Mouse (Mus musculus) CH12.LX (cell line): Measurements from ENCODE around the gene Pdyn.

Source experiments
- CHD1 ChIP-seq: IDR thresholded peaks from 2 replicates; pipeline ENCODE4 v1.6.1; 2012; ENCODE audit warnings: low read depth, low read length, improper control_type of control experiment, inconsistent platforms
- CTCF ChIP-seq, 2 experiments: IDR thresholded peaks in 1 of 2; conservative IDR thresholded peaks in 1 of 2; 2 replicates each; pipeline ENCODE4 v1.5.1; 2011 to 2012; ENCODE audit warnings: low read depth in 2 of 2, low read length in 2 of 2, improper control_type of control experiment in 1 of 2, inconsistent platforms in 1 of 2, mild to moderate bottlenecking in 1 of 2, moderate library complexity in 1 of 2
- EP300 ChIP-seq: IDR thresholded peaks from 2 replicates; pipeline ENCODE4 v1.6.1; 2011; ENCODE audit warnings: low read length, improper control_type of control experiment
- ETS1 ChIP-seq: conservative IDR thresholded peaks from 2 replicates; pipeline ENCODE4 v1.6.1; 2012; ENCODE audit warnings: low read depth, mild to moderate bottlenecking, inconsistent platforms, low read length, improper control_type of control experiment, moderate library complexity
- HCFC1 ChIP-seq: IDR thresholded peaks from 2 replicates; pipeline ENCODE4 v1.6.1; 2012; ENCODE audit warnings: low read depth, mild to moderate bottlenecking, inconsistent platforms, low read length, improper control_type of control experiment
- MAFK ChIP-seq: IDR thresholded peaks from 2 replicates; pipeline ENCODE4 v1.6.1; 2011; ENCODE audit warnings: low read length, improper control_type of control experiment; ENCODE audit not compliant: insufficient replicate concordance
- PAX5 ChIP-seq: IDR thresholded peaks from 2 replicates; pipeline ENCODE4 v1.6.1; 2012; ENCODE audit warnings: low read length, inconsistent platforms, mixed read lengths
- POLR2A ChIP-seq: IDR thresholded peaks from 2 replicates; pipeline ENCODE4 v1.6.1; 2011; ENCODE audit warnings: low read depth, mild to moderate bottlenecking, improper control_type of control experiment, low read length
- RAD21 ChIP-seq: IDR thresholded peaks from 2 replicates; pipeline ENCODE4 v1.6.1; 2011; ENCODE audit warnings: low read depth, mild to moderate bottlenecking, low read length, improper control_type of control experiment, moderate library complexity
- RCOR1 ChIP-seq: conservative IDR thresholded peaks from 2 replicates; pipeline ENCODE4 v1.6.1; 2012; ENCODE audit warnings: low read depth, mild to moderate bottlenecking, inconsistent platforms, low read length, improper control_type of control experiment
- SIN3A ChIP-seq: IDR thresholded peaks from 2 replicates; pipeline ENCODE4 v1.6.1; 2012; ENCODE audit warnings: low read length, improper control_type of control experiment, inconsistent platforms
- SMC3 ChIP-seq: IDR thresholded peaks from 2 replicates; pipeline ENCODE4 v1.6.1; 2011; ENCODE audit warnings: low read depth, low read length, improper control_type of control experiment
- TCF12 ChIP-seq: IDR thresholded peaks from 2 replicates; pipeline ENCODE4 v1.6.1; 2014; ENCODE audit warnings: low read depth, mild to moderate bottlenecking, inconsistent platforms, low read length, improper control_type of control experiment
- ZMIZ1 ChIP-seq: IDR thresholded peaks from 2 replicates; pipeline ENCODE4 v1.6.1; 2012; ENCODE audit warnings: low read depth, mild to moderate bottlenecking, inconsistent platforms, low read length, improper control_type of control experiment

DNA sequence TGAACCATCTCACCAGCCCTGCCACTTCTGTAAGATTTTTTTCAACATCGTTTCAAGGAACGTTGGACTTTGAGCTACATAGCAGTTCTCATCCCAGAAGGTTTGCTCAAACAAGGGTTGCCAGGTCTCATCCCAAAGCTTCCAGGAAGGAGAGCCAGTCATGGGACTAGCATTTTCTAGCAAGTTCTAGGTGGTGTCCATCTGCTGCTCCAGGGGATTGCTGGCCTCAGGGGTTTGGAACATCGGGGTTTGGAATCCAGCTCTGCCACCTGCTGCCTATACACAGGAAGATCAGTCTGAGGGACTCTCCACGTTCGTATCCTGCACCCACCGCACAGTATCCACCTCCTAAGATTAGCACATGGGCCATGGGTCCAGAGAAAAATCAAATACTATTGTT is 39.6 kb downstream of the Pdyn start:
- TF ChIP-seq CTCF (conservative IDR thresholded peaks at IDR 0.05 in 1 of 2, IDR thresholded peaks at IDR 0.05 in 1 of 2; ENCODE audit: low read depth in 2 of 2, low read length in 2 of 2) (peak in 1 of 2 experiments; percentile 71; a peak in 2 of 4 replicates), MAFK (no peak), PAX5 (no peak), TCF12 (no peak), POLR2A (no peak), EP300 (no peak), RAD21 (peak; percentile 72), ZMIZ1 (no peak), HCFC1 (no peak), SMC3 (peak; percentile 83), CHD1 (no peak), RCOR1 (no peak), SIN3A (no peak), ETS1 (no peak)
